Mouse (Mus musculus): Measurements from ENCODE around the gene Gm45713. TPM values are rescaled to one million over a fixed set of nuclear protein-coding genes. Genes with fewer than 3 reads are reported as not detected.
"Not testable (repeated sequence)": the region's sequence is repeated elsewhere in the genome, so short reads cannot be mapped to it uniquely, and the experiment has no call there.

Gene Gm45713
- polyA plus RNA-seq, 1 experiment from 2014 or later, result 0.27 TPM

DNA sequence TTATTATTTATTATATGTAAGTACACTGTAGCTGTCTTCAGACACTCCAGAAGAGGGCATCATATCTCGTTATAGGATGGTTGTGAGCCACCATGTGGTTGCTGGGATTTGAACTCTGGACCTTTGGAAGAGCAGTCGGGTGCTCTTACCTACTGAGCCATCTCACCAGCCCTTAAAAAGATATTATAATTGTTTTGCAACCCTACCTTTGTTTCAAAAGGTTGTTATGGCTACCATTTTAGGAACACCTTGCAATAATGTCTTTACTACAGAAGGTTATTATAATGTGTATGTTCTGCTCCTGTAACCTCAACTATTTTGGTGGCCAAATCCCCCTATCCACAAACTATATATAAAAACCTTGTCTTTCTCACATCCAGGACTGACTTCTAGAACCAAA lies 17.0 kb upstream of the Gm45713 start:
- not testable (repeated sequence) for H3K27me3 ChIP-seq; H3K9ac ChIP-seq; H3K27ac ChIP-seq; H3K4me3 ChIP-seq; ATAC-seq (ENCODE audit: insufficient number of reproducible peaks, insufficient read depth, low FRiP score, low TSS enrichment); H3K9me3 ChIP-seq
- H3K4me2 ChIP-seq (replicated peaks), result 0 out of 2 replicates have a peak overlapping the region, but pooled peaks have one; percentile 74
- 97% methylated on average over 2 of the region's 2 CpGs for WGBS
- peaks cover 12% of the 10 kb centered on the region for H3K36me3 ChIP-seq
- H3K4me1 ChIP-seq, result peaks cover 16% of the 10 kb centered on the region

DNA sequence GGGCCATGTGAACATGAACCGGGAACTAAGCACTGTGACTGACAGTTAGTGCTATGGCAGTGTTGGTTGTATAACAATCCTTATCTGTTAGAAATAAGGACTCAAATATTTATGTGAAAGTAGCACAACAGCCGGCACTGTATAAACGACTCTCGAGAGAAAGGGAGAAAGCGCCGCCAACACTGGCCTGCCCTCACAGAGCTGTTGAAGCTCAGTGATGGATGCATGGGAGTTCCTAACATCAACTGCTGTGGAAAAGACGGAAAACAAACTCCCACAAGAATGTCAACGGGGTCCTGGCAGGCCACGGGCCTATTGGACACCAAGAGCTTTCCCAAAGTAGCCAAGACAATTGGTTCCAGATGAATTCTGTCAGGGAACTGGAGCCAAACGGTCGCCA lies 15.3 kb upstream of the Gm45713 start:
- Histone ChIP-seq H3K27me3 (no peaks in the 10 kb centered on the region), H3K9me3 (no peaks in the 10 kb centered on the region), H3K9ac (no peak overlapping the region), H3K4me2 (replicated peaks) (no peak overlapping the region), H3K27ac (peak overlapping the region; percentile 17; the same call in 1 of the 2 replicates), H3K4me3 (no peak overlapping the region), H3K36me3 (peaks cover 20% of the 10 kb centered on the region), H3K4me1 (peaks cover 16% of the 10 kb centered on the region)
- ATAC-seq (ENCODE audit: insufficient number of reproducible peaks, insufficient read depth, low FRiP score, low TSS enrichment), result no peak
- WGBS, result 37% methylated on average over 11 of the region's 11 CpGs

DNA sequence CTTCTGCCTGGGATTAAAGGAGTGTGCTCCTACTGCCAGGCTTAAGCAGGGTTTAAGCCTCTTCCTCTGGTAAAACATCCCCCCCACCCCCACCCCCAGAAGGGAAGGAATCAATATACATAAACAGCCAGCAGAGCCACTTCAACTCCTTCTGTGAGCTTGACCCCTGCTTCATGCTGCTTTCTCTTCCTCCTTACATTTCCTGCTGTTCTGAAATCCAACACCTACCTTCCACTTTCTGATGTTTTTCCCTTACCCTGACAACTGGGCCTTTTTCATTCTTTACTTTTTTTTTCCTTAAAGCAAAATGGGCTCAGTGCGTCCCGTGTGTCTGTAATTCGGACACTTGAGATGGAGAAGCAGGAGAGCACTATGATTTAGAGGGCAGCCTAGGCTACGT lies 14.3 kb upstream of the Gm45713 start:
- WGBS, result 40% methylated on average over 4 of the region's 4 CpGs
- Histone ChIP-seq H3K4me1 (peaks cover 16% of the 10 kb centered on the region), H3K36me3 (peaks cover 30% of the 10 kb centered on the region), H3K27me3 (no peaks in the 10 kb centered on the region), H3K27ac (no peak overlapping the region), H3K9ac (peak overlapping the region; percentile 32; the same call in 1 of the 2 replicates), H3K4me3 (no peak overlapping the region), H3K9me3 (no peaks in the 10 kb centered on the region), H3K4me2 (replicated peaks) (no peak overlapping the region)
- no peak for ATAC-seq (ENCODE audit: insufficient number of reproducible peaks, insufficient read depth, low FRiP score, low TSS enrichment)

- no peak overlapping the region for H3K27ac ChIP-seq
- no peak overlapping the region for H3K4me3 ChIP-seq
- ATAC-seq (ENCODE audit: insufficient number of reproducible peaks, insufficient read depth, low FRiP score, low TSS enrichment), result no peak
- no peaks in the 10 kb centered on the region for H3K27me3 ChIP-seq
- no peak overlapping the region for H3K4me2 ChIP-seq (replicated peaks)
- H3K9ac ChIP-seq, result no peak overlapping the region
- peaks cover 36% of the 10 kb centered on the region for H3K36me3 ChIP-seq
- WGBS, result 55% methylated on average over 6 of the region's 6 CpGs
- H3K4me1 ChIP-seq, result peaks cover 16% of the 10 kb centered on the region
- H3K9me3 ChIP-seq, result no peaks in the 10 kb centered on the region
These were observed 13.5 kb upstream of the Gm45713 start for GRCm38 (mm10) chr7:45149545-45149944.

GRCm38 (mm10) chr7:45148534-45149098 lies 12.6 kb upstream of the Gm45713 start:
- Histone ChIP-seq H3K9ac (no peak overlapping the region), H3K27me3 (no peaks in the 10 kb centered on the region), H3K36me3 (peaks cover 45% of the 10 kb centered on the region), H3K4me2 (replicated peaks) (no peak overlapping the region), H3K4me3 (no peak overlapping the region), H3K27ac (no peak overlapping the region), H3K9me3 (no peaks in the 10 kb centered on the region), H3K4me1 (peaks cover 15% of the 10 kb centered on the region)
- 62% methylated on average over 4 of the region's 4 CpGs for WGBS
- ATAC-seq (ENCODE audit: insufficient number of reproducible peaks, insufficient read depth, low FRiP score, low TSS enrichment), result no peak

- H3K4me2 ChIP-seq (replicated peaks), result no peak overlapping the region
- no peak overlapping the region for H3K27ac ChIP-seq
- 91% methylated on average over 11 of the region's 11 CpGs for WGBS
- no peaks in the 10 kb centered on the region for H3K9me3 ChIP-seq
- H3K4me3 ChIP-seq, result no peak overlapping the region
- no peaks in the 10 kb centered on the region for H3K27me3 ChIP-seq
- H3K36me3 ChIP-seq, result peaks cover 52% of the 10 kb centered on the region
- H3K9ac ChIP-seq, result no peak overlapping the region
- ATAC-seq (ENCODE audit: insufficient number of reproducible peaks, insufficient read depth, low FRiP score, low TSS enrichment), result no peak
- peaks cover 11% of the 10 kb centered on the region; the same call in 1 of the 2 replicates for H3K4me1 ChIP-seq
These were observed 11.9 kb upstream of the Gm45713 start for GRCm38 (mm10) chr7:45147899-45148298.

- Histone ChIP-seq H3K36me3 (peaks cover 59% of the 10 kb centered on the region), H3K4me2 (replicated peaks) (no peak overlapping the region), H3K9me3 (no peaks in the 10 kb centered on the region), H3K27ac (no peak overlapping the region), H3K4me3 (no peak overlapping the region), H3K27me3 (no peaks in the 10 kb centered on the region), H3K4me1 (peaks cover 11% of the 10 kb centered on the region; the same call in 1 of the 2 replicates), H3K9ac (no peak overlapping the region)
- no peak for ATAC-seq (ENCODE audit: insufficient number of reproducible peaks, insufficient read depth, low FRiP score, low TSS enrichment)
- WGBS, result 93% methylated on average over 11 of the region's 11 CpGs
These were observed 11.2 kb upstream of the Gm45713 start for GRCm38 (mm10) chr7:45147267-45147666.

- 98% methylated on average over 8 of the region's 8 CpGs for WGBS
- no peak overlapping the region for H3K9ac ChIP-seq
- no peak overlapping the region for H3K4me3 ChIP-seq
- no peaks in the 10 kb centered on the region for H3K9me3 ChIP-seq
- no peak overlapping the region for H3K4me2 ChIP-seq (replicated peaks)
- no peak for ATAC-seq (ENCODE audit: insufficient number of reproducible peaks, insufficient read depth, low FRiP score, low TSS enrichment)
- H3K36me3 ChIP-seq, result peaks cover 62% of the 10 kb centered on the region
- H3K27me3 ChIP-seq, result no peaks in the 10 kb centered on the region
- H3K27ac ChIP-seq, result no peak overlapping the region
- 0 out of 2 replicates have a peak, but pooled peaks cover under 1% of the 10 kb centered on the region for H3K4me1 ChIP-seq
These were observed 9.4 kb upstream of the Gm45713 start for GRCm38 (mm10) chr7:45145460-45145859.

- Histone ChIP-seq H3K4me1 (no peaks in the 10 kb centered on the region), H3K9me3 (no peaks in the 10 kb centered on the region), H3K9ac (no peak overlapping the region), H3K27me3 (no peaks in the 10 kb centered on the region), H3K4me2 (replicated peaks) (no peak overlapping the region), H3K4me3 (no peak overlapping the region), H3K27ac (no peak overlapping the region), H3K36me3 (peaks cover 62% of the 10 kb centered on the region)
- ATAC-seq (ENCODE audit: insufficient number of reproducible peaks, insufficient read depth, low FRiP score, low TSS enrichment), result no peak
- 84% methylated on average over 13 of the region's 13 CpGs for WGBS
These were observed 8.5 kb upstream of the Gm45713 start for GRCm38 (mm10) chr7:45144368-45145174.

DNA sequence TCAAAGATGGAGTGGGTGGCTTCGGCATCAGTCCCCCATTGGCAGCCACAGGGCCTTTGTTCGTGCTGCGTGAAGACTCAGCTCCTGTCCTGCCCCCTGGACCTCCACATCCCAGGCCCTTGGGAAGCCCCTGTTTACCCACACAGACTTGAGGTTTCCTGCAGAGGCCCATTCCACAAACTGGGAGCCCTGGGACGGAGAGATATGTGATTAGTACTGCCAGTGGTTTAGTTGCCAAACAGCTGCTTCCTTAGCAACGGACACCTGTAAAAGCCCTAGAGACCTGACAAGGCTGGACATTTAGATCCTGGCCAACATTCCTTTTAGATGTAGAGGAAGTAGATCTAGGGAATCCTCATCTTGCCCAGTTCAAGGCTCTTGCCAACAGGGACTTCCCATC lies 5.9 kb upstream of the Gm45713 start:
- Histone ChIP-seq H3K4me2 (replicated peaks) (no peak overlapping the region), H3K4me3 (no peak overlapping the region), H3K36me3 (peaks cover 47% of the 10 kb centered on the region), H3K9ac (no peak overlapping the region), H3K27ac (no peak overlapping the region), H3K4me1 (no peaks in the 10 kb centered on the region), H3K9me3 (no peaks in the 10 kb centered on the region), H3K27me3 (no peaks in the 10 kb centered on the region)
- 86% methylated on average over 5 of the region's 5 CpGs for WGBS
- ATAC-seq (ENCODE audit: insufficient number of reproducible peaks, insufficient read depth, low FRiP score, low TSS enrichment), result no peak

DNA sequence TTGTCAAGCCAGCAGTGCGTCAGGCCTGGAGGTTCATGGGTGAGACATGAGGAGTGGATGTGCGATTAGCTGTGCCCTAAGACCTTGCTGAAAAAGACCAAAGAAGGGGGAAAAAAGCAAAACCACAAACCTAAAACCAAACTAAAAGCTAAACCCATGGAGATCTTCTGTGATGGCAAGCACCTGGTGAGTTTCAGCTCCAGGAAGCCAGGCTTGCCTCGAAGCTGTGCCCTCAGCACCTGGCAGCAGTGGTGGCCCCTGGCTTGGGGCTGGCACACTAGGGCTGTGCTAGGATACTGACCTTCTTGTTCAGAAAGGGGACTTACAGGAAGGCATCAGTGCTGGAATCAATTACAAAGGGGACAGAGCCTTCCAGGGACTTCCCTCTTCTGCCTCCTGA lies 5.3 kb upstream of the Gm45713 start:
- Histone ChIP-seq H3K9ac (no peak overlapping the region), H3K4me1 (no peaks in the 10 kb centered on the region), H3K9me3 (no peaks in the 10 kb centered on the region), H3K27ac (no peak overlapping the region), H3K36me3 (peaks cover 42% of the 10 kb centered on the region), H3K4me2 (replicated peaks) (no peak overlapping the region), H3K27me3 (no peaks in the 10 kb centered on the region), H3K4me3 (no peak overlapping the region)
- no peak for ATAC-seq (ENCODE audit: insufficient number of reproducible peaks, insufficient read depth, low FRiP score, low TSS enrichment)
- 90% methylated on average over 3 of the region's 3 CpGs for WGBS

Data from embryonic facial prominence, embryonic 12.5 days (tissue).